Mouse (Mus musculus): ENCODE results near the gene Psmc2. TPM values are rescaled to one million over a fixed set of nuclear protein-coding genes. Genes with fewer than 3 reads are reported as not detected.

The Psmc2 gene
- polyA plus RNA-seq, 1 experiment from 2014 or later, result 253 TPM

DNA sequence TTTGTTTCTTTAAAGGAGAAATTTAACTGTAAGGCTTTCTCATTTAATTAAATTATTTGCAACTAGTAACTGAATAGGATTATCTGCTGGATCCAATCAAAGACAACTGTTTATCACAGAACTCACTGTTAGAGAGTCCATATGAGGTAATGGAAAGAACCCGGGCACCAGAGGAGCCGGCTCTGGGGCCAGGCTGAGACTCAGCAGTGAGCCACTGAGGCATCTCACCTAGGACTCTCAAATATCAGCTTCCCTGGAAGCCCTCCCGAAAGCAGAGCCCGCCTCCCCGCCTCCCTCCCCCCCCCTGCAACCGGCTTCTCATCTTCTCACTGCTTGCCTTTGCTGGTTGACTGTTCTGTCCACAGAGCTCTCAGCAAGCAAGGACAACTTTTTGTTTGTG is 42.6 kb downstream of the Psmc2 start:
- Histone ChIP-seq H3K36me3 (replicated peaks) (no peaks in the 10 kb centered on the region), H3K9me3 (no peaks in the 10 kb centered on the region), H3K27ac (no peak overlapping the region), H3K4me3 (no peak overlapping the region), H3K27me3 (ENCODE audit: poor library complexity, severe bottlenecking) (no peaks in the 10 kb centered on the region), H3K4me1 (peaks cover 18% of the 10 kb centered on the region)
- WGBS, result 22% methylated on average over 6 of the region's 6 CpGs
- DNase-seq (ENCODE audit: extremely low spot score, low spot score), result no peak

DNA sequence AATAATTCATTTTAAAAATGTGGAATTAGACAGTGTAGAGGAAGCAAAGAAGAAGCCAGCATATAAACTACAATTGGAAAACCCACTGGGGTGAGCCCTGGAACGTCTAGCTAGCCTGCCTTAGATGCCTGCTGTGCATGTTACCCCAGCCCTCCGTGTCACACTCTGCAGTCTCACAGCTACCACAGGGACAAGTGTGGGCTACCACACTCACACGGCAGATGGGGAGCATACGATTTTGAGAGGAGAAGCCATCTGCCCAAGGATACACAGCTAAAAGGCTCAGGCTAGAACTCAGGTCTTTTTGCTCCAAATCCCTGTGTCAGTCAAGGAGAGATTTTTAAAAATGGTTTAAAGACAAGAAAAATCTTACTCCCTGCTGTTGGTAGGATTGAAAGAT is 43.8 kb downstream of the Psmc2 start:
- Histone ChIP-seq H3K4me3 (no peak overlapping the region), H3K27me3 (ENCODE audit: poor library complexity, severe bottlenecking) (no peaks in the 10 kb centered on the region), H3K4me1 (peaks cover 18% of the 10 kb centered on the region), H3K27ac (no peak overlapping the region), H3K9me3 (no peaks in the 10 kb centered on the region), H3K36me3 (replicated peaks) (no peaks in the 10 kb centered on the region)
- no peak for DNase-seq (ENCODE audit: extremely low spot score, low spot score)
- 70% methylated on average over 4 of the region's 4 CpGs for WGBS

DNA sequence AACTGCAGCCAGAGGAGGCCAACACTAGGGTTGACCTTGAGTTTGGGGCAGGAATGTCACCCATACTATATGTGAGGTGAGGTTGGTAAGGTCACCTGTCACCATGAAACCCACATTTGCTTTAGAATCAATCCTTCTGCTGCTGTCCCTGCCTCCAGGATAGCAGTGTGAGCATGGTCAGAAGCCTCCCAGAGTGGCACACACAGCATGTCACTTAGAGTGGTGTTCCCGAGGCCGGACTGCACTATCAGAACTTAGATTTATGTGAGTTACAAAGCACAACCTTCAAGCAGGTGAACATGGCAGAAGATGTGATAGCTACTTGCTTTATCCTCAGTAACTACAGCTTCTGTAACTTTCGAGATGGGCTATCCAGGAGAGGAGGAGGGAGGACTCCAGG is 46.7 kb downstream of the Psmc2 start:
- WGBS, result 80% methylated on average over 3 of the region's 3 CpGs
- no peak overlapping the region for H3K4me3 ChIP-seq
- H3K4me1 ChIP-seq, result peaks cover 9% of the 10 kb centered on the region

DNA sequence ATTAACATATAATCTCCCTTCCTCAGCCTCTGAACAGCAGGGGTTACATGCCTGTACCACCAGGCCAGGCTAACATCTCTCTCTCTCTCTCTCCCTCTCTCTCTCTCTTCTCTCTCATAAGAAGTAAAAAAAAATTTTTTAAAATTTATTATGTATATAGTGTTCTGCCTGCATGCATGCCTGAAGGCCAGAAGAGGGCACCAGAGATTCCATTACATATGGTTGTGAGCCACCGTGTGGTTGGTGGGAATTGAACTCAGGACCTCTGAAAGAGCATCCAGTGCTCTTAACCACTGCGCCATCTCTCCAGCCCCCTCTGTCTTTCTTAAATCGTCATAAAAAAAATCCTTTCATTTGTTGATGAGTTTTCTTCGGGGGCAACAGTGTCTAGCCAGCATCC is 59.6 kb downstream of the Psmc2 start:
- Histone ChIP-seq H3K9me3 (no peaks in the 10 kb centered on the region), H3K4me3 (no peak overlapping the region), H3K27me3 (ENCODE audit: poor library complexity, severe bottlenecking) (no peaks in the 10 kb centered on the region), H3K27ac (no peak overlapping the region), H3K4me1 (no peaks in the 10 kb centered on the region), H3K36me3 (replicated peaks) (no peaks in the 10 kb centered on the region)
- DNase-seq (ENCODE audit: extremely low spot score, low spot score), result no peak
- 81% methylated on average over 4 of the region's 4 CpGs for WGBS

More for the DNA sequence above, 46.7 kb downstream of the Psmc2 start:
- H3K27ac ChIP-seq, result no peak overlapping the region
- no peaks in the 10 kb centered on the region for H3K27me3 ChIP-seq (ENCODE audit: poor library complexity, severe bottlenecking)
- DNase-seq (ENCODE audit: extremely low spot score, low spot score), result no peak
- H3K36me3 ChIP-seq (replicated peaks), result no peaks in the 10 kb centered on the region
- H3K9me3 ChIP-seq, result no peaks in the 10 kb centered on the region

DNA sequence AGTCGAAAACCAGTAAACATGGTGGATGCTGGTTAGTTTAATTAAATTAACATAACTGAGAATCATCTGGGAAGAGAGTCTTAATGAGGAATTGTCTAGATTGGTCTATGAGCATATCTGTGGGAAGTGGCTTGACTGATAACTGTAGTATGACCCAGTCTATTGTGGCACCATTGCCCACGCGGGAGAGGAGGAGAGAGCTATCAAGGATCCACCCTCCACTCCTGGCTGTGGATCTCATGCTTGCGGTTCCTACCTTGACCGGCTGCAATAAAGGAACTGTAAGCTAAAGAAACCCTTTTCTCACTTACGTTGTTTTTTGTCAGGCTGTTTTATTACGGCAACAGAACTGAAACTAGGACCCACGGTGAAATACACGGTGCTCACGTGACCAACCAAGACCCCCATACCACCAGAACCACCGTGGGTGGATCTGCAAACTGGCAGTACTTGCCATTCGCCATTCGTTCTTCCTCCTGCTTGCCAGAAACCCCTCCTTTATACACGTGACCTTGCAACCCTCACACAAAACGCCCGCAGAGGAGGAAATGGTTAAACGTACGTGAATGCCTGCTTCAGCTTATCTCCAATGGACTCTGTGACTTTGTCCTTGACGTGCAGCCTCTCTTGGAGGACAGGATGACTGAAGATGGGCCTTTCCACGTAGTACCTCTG is 61.7 kb downstream of the Psmc2 start:
- Histone ChIP-seq H3K4me3 (no peak overlapping the region), H3K27ac (no peak overlapping the region), H3K4me1 (no peaks in the 10 kb centered on the region), H3K36me3 (replicated peaks) (no peaks in the 10 kb centered on the region), H3K27me3 (ENCODE audit: poor library complexity, severe bottlenecking) (no peaks in the 10 kb centered on the region), H3K9me3 (no peaks in the 10 kb centered on the region)
- DNase-seq (ENCODE audit: extremely low spot score, low spot score), result no peak
- WGBS, result 90% methylated on average over 20 of the region's 20 CpGs

DNA sequence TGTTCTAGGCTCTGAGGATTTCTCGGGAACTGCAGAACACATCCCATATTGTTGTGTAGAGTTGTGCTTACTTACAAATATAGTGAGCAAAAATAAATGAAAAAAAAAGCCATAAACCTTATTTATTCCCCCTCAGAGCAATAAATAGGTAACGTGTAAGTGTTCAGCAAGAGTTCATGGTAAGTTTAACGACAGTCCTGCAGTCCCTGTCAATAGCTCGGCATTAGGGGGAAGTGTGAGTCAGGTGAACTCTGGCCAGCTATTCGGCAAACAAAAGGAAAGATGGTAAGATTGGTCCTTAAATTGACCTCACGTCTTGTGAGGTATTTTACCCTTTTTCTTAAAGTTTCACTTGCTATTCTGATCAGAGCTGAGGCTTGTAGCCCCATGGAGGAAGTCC is 62.4 kb downstream of the Psmc2 start:
- Histone ChIP-seq H3K4me1 (no peaks in the 10 kb centered on the region), H3K36me3 (replicated peaks) (no peaks in the 10 kb centered on the region), H3K27ac (no peak overlapping the region), H3K27me3 (ENCODE audit: poor library complexity, severe bottlenecking) (no peaks in the 10 kb centered on the region), H3K4me3 (no peak overlapping the region), H3K9me3 (no peaks in the 10 kb centered on the region)
- no peak for DNase-seq (ENCODE audit: extremely low spot score, low spot score)
- 88% methylated on average over 6 of the region's 6 CpGs for WGBS

DNA sequence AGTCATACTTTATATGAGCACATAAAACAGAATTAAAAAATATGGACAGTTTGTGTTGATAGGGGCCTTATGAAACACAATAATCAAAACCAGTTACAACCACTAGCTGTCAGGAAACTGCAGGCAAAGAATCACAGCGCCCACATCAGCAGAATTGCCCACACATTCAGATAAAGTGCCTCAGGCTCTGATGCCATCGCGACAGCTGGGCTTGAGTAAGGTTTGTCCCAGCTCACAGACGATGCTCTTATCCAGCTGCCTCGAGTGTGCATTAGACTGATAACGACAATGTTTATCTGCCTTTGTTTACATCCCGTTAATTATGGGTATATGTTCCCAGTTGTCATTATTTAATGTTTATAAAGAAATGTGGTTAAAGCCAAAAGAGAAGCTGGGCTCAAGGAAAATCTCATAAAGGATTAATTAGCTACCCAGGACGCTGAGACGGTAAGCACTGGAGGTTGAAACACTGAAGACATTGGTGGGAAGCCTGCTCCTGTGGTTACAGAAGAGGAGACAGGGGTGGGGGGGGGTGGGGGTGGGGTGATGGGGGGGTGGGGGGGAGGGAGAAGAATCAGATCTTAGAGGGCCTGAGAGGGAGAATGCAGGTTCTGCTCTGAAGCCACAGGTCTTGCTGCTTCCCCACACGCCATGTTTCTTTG is 66.7 kb downstream of the Psmc2 start:
- DNase-seq (ENCODE audit: extremely low spot score, low spot score), result no peak
- WGBS, result 56% methylated on average over 10 of the region's 10 CpGs
- no peaks in the 10 kb centered on the region for H3K36me3 ChIP-seq (replicated peaks)

More for the DNA sequence above, 66.7 kb downstream of the Psmc2 start:
- no peaks in the 10 kb centered on the region for H3K4me1 ChIP-seq
- H3K4me3 ChIP-seq, result no peak overlapping the region
- H3K27me3 ChIP-seq (ENCODE audit: poor library complexity, severe bottlenecking), result no peaks in the 10 kb centered on the region
- H3K27ac ChIP-seq, result no peak overlapping the region
- no peaks in the 10 kb centered on the region for H3K9me3 ChIP-seq

Other genes starting within 250 kb of the Psmc2 start
- 2.1 and 3.8 TPM in 2 replicates for gene Lrrc17, start 241.7 kb upstream of the Psmc2 start, polyA plus RNA-seq (2016; fragmentation: Nextera tagmentation; extraction: Ambion mirVana)
- 0.12 and 0.20 TPM in 2 replicates for gene Fbxl13, start 139.6 kb upstream of the Psmc2 start, polyA plus RNA-seq (2016; fragmentation: Nextera tagmentation; extraction: Ambion mirVana)
- gene Armc10, start 139.5 kb upstream of the Psmc2 start, polyA plus RNA-seq (2016; fragmentation: Nextera tagmentation; extraction: Ambion mirVana), result 64.6 and 65.4 TPM in 2 replicates
- 10.7 TPM in 2 replicates for gene Napepld, start 83.9 kb upstream of the Psmc2 start, polyA plus RNA-seq (2016; fragmentation: Nextera tagmentation; extraction: Ambion mirVana)
- 83.9 and 87.3 TPM in 2 replicates for gene Pmpcb, start 48.1 kb upstream of the Psmc2 start, polyA plus RNA-seq (2016; fragmentation: Nextera tagmentation; extraction: Ambion mirVana)
- gene Dnajc2, start within 50 bp of the Psmc2 start, polyA plus RNA-seq (2016; fragmentation: Nextera tagmentation; extraction: Ambion mirVana), result 99.4 and 114 TPM in 2 replicates
- gene Slc26a5, start 80.3 kb downstream of the Psmc2 start, polyA plus RNA-seq (2016; fragmentation: Nextera tagmentation; extraction: Ambion mirVana), result 0.10 and 0.32 TPM in 2 replicates